Mouse (Mus musculus) heart, postnatal 4 days (tissue): ENCODE results near the gene Tacc2. TPM values are rescaled to one million over a fixed set of nuclear protein-coding genes. Genes with fewer than 3 reads are reported as not detected.
A peak's percentile ranks its signal among the peaks of the same experiment; 100 is the strongest.

Experiments used
- DNase-seq: peaks from one replicate; pipeline ENCODE4 v3.0.0; 2021
- total RNA-seq, 2 experiments: library from RNA; stranded (reverse); gene quantifications; 2 replicates each; pipeline ENCODE4 v1.2.3; 2021

Tacc2 gene
- total RNA-seq, 2 experiments from 2014 or later, result 140 to 147 TPM

DNA sequence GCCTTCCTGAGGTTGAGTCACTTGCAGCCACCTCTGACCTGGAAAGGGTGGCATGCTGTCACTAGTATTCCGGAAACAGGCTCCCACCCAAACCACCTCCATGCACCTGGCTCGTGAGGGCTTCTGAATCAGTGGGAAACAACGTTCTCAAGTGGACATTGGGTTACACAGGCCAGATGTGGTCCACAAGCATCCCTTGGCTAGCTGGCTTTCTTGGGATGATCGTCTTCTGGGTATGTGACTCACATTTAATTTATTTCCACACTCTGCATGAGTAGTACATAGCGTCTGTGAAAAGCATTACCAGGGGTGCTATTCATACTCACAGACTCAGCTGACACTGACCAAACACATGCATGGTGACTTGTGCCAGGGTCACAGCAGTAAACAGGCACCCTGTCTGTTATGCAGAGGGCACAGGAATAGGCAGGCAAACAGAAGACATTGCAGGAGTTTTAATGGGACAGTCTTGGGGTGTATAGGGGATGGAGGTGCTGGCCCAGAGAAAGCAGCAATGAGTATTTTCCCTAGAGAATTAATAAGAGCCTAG lies 205.3 kb downstream of the Tacc2 start:
- no peak for DNase-seq

DNA sequence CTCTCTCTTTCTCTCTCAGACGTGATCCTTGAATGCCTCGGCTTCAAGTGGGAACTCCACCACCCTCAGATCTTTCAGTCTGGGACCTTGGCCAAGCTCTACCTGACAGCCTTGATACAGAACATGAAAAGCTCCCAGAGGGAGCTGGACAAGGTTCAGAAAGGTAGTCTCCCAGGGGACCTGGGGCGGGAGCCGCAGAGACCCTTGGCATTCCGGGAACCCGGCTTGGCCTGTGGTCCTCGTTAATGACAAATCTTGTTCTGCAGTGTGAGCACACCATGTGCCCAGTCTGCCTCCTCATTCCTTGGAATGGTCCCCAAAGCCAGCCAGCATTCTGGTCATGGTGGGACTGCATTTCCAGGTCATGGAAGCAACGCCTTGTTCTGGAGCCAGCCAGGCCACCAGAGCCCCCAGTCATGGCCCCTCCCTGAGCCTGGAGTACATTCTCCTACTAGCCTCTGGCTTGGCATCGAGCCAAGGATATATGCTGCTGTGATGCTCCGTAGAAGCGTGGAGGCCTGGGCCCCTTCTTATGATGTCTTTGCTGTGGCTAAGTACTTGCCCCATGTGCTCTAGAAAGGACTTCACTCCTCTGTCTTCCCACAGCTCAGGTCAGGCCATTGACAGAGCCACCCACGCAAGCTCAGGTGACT lies 208.8 kb downstream of the Tacc2 start:
- DNase-seq, result no peak

DNA sequence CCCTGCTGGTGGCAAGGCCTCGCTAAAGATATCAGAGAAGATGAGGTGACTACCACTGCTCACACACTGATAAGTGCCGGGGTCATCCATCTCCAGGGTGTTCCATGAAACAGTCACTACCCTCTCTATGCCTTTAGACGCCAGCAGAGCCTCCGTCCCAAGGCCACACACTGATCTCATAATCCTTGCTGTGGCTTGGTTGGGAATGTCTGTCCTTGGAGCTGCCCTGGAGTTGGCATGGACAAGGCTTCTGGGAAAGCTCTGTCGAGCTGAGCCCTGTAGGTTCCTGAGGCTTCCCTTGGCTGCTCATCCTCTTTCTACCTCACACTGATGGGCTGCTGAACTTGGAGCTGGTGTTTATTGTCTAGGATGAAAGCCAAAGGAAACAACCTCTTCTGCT lies 209.5 kb downstream of the Tacc2 start:
- no peak for DNase-seq

DNA sequence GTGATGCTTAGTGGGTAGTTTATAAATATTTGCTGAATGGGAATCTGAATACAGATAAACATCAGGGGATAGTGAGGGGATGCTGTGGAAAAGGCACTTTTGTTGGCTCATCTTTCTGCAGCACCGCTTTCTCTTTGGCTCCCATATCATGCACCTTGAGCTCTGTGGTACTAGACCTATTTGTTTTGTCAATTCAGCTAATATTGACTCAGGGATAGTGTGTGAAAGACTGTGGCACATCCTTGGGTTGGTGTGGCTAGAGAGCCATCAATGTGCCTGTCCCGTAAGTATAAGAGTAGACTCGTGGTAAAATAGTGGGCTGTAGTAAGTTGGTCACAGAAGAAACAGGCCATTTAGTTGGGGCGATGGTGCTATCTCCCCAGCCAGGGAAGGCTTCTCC lies 210.3 kb downstream of the Tacc2 start:
- no peak for DNase-seq

DNA sequence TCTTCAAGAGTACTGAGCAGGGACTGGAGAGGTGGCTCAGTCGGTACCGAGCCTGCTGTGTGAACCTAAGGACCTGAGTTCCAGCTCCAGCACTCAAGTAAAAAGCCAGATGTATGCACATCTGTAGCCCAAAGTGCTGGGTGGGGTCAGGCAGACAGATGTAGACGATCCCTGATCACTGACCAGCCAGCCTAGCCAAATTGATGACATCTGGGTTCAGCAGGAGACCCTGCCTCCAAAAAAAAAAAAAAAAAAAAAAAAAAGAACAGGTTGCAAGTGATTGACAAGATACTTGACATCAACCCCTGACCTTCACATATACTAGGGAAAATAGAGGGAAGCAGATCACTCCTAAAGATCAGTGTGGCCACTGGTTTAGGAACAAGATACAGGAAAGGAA lies 211.7 kb downstream of the Tacc2 start:
- DNase-seq, result no peak

DNA sequence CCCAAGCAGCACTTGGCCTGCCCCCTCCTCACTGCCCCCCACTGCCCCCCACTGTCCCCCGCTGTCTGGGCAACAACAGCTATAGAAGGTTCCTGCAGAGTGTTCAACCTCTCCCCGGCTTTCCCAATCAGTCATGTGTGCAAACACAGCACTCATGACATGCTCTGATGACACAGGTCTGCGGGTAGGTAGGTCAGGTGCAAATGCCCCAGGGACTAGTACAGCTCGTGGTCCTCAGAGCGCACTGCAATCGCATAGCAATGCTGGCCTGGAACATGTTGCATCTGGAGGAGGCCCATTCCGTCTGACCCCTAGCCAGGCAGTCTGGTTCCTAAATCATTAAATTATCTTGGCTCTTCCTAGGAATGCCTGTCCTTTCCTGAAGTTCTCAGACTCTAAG lies 212.2 kb downstream of the Tacc2 start:
- DNase-seq, result no peak

DNA sequence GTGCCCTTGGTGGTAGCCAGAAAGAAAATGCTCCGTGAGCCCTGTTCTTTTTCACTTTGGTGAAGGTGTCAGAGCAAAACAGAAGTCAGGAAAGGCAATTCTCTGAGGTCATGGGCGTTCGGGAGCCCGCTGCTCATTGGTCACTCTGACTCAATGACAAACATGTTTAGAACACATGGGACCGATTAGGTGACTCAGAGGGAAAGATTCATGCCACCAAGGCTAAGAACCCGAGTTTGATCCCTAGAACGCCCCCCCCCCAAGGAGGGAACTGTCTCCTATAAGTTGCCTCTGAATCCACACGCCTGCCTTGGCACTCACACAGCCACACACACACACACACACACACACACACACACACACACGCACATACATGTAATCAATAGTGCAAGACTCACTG lies 216.4 kb downstream of the Tacc2 start:
- no peak for DNase-seq

DNA sequence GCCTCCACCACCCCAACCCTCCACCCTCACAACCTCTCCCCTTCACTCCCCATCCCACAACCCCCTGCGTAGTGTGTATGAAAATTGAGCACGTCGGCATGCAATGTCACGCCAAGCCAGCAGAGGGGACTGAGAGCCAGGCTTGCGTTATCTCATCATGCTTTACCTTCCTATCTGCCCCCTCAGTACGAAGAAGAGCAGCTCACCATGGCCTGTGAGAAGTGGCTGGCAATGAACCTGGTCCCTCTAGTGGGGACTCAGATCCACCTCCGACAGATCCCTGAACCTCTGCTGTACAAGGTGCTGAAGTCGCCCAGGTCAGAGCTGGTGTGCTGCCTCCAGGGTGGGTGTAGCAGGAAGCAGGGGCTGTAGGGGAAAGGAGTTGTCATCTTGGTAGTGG lies 219.5 kb downstream of the Tacc2 start:
- DNase-seq, result no peak

DNA sequence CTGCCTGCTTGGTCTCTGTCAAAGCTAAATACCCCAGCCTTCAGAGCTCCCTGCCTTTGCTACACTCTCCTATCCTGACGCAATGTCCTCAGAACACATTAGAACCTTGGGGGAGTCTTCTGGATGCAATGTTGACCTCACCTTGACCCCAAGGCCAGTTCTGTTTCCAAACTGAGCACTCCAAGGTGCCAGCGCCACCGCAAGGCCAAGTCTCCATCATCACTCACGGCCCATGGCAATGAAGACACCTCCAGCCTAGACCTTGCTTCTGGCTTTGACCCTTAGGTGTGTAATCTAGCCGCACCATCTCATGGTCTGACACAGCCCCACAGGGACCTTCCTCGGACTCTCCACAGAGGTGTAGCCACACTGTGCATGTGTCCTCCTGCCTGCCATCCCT lies 220.3 kb downstream of the Tacc2 start:
- no peak for DNase-seq

DNA sequence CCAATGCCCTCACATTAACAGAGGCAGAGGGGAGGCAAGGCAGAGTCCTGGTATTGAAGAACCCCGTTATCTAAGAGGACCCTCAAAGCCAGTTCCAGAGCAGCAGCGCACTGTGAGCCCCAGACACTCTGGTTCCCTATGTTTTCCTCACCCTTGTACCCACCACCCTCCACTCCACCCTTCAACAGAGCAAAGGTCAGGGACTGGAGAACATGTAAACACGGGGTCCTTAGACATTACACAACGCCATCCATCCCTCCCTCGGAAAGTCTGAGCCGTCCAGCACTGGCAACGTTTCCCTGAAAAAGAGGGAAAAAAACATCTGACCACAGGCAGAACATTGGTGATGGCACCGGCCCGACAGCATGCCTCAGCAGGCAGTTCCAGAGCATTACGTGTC lies 222.2 kb downstream of the Tacc2 start:
- DNase-seq, result no peak

DNA sequence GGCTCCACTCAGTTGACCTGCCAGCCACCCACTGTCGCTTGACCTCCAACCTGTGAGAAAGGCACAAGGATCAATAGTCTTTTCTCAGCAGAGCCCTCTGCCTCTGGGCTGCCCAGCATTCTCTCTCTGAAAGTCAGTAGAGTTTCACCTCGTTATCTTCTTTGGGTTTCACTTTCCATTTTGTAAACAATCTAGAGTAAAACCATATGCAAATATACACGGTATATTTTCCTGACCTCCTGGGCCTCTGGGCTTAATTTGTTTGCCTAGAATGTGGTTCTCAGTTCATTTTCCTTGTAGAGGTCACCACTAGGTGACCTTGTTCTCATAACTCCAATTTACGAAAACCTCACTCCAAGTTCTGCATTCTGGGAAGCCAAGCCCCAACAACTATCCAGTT lies 223.4 kb downstream of the Tacc2 start:
- no peak for DNase-seq

DNA sequence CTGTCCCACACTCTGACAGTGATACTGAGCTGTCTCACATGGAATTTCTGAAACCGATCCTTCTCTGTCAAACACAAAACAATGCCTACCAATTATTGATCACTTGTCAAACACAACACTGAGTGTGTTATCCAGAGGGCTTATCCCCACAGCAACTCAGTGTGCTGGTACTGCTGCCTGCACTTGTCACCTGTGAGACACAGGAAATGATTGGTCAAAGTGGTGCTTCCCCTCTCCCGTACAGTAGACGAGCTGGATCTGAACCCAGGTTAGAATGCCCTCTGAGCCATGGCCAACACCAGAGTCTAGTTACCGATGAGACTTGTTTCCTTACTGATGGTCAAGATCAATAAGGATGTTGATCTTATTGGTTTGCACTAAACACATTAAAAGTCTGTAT lies 224.6 kb downstream of the Tacc2 start:
- DNase-seq, result no peak

DNA sequence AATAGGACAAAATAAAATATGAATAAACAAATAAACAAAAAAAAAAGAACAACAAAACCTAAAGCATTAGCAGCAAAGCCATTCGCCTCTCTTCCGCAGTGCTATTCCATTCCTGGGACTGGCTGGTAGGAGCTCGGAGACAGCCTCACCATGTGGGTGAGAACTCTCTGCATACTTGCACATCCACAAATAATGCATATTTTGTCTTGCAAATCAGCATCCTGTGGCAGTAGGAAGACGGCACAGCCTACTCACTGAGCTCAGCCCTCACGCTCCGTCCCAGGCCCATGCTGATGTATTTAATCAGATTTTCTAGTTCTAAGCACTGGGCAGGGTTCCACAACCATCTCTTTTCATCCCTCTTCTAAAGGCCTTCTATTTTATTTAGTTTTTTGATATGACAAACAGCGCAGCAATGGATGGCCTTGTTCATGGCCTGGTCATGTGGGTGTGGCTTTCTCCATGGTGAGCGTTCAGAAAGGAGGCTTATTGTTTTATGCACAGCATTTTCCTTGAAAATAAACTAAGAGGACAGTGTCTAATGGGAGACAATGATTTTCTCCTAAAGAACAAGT lies 226.1 kb downstream of the Tacc2 start:
- DNase-seq, result no peak

DNA sequence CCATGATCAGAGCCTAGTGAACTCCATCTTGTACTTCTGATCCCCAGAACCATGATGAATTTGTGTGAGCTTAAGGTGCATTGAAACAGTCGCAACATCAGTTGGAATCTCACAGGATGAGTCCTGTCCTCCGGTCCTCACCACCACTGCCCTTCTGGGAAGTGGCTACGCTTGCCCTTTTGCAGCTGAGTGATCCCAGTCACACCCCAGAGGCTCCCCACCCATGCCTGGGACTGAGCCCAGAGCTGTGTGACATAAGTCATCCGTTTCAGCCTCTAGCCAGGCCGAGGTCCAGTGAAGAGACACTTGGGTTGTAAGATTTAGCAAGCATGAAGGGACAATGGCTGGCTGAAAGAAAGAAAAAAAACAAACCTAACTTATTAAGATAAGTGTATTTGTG lies 227.8 kb downstream of the Tacc2 start:
- no peak for DNase-seq

DNA sequence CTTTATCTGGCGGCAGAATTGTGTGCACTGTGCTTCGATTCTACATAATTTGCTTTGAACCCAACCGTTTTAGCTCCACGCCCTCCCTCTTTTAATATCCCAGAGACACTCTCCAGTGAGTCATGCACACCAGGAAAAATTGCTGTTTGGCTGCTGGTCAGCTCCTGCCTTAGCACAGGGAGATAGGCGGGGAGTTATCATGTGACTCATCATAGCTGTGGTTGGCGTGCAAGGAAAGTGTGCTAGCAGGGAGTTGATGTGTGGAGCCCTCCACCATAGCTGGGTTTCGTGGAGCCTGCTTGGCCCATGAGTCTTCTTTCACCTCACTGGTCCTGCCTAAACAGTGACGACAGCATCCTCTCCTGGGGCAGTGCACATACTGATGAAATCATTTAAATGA lies 230.5 kb downstream of the Tacc2 start:
- DNase-seq, result peak; percentile 53

DNA sequence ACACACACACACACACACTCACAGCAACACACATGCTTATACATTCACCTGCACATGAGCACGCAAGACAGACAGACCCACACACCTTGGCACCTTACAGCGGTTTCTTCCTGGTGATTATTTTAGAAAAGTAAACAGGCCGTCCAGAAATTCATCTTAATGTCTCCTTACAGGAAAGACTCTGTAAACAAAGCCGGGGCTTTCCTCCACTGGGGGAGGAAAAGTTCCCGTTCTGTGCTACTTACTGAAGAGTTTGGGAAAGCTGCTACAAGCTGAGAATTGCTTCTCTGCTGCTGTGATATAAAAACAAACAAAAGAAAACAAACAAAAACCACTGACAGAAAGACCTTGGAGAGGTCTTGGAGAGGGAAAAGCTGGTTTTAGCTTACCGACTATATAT lies 231.5 kb downstream of the Tacc2 start:
- DNase-seq, result no peak

DNA sequence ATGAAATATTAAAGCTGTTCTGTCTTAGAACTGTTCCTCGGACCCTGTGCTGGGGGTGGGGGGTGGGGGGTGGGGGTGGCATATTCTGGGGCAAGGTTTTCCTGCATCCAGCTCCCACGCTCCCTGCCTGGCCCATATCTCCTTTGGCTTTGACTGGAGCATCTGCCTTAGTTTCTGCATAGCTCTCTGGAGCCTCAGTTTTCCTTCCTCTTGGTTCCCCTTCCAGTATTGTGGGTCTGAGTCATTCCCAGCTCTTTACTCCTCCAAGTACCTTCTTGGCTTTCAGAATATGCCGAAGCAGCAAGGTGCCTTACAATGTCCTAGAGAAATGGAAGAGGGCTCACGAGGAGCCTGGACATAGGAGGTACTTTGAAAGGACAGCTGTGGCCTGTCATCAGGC lies 233.0 kb downstream of the Tacc2 start:
- DNase-seq, result no peak

DNA sequence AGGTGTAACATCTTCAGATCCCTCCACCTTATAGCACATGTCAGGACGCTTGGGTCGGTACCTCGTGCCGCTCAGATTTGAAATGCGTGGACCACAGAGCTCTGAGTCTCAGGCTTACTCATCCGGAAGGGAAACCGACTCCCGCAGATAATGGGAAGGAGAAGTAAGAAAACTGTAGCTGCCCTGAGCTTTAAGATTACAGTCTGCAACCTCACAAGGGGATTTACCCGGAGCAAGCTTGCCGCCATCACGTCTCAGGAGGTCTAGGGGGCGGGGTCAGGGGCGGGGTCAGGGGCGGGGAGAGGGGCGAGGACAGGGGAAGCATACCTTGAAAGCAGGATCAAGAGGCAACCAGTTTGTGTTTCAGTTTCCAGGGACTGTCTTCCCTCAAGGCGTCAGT lies 235.2 kb downstream of the Tacc2 start:
- DNase-seq, result no peak

Other genes with a start within 250 kb of the Tacc2 start
- 10 to 100 TPM; 41.5 to 42.2 TPM for gene Ate1, start 57.1 kb upstream of the Tacc2 start, total RNA-seq
- 10 to 100 TPM; 70.1 to 76.5 TPM for gene Nsmce4a, start 4.3 kb upstream of the Tacc2 start, total RNA-seq
- under 1 TPM; 0.16 to 0.24 TPM for gene Btbd16, start 196.6 kb downstream of the Tacc2 start, total RNA-seq